Mouse (Mus musculus): Measurements from ENCODE around the gene Rrnad1.
A peak's percentile ranks its signal among the peaks of the same experiment; 100 is the strongest.

DNA sequence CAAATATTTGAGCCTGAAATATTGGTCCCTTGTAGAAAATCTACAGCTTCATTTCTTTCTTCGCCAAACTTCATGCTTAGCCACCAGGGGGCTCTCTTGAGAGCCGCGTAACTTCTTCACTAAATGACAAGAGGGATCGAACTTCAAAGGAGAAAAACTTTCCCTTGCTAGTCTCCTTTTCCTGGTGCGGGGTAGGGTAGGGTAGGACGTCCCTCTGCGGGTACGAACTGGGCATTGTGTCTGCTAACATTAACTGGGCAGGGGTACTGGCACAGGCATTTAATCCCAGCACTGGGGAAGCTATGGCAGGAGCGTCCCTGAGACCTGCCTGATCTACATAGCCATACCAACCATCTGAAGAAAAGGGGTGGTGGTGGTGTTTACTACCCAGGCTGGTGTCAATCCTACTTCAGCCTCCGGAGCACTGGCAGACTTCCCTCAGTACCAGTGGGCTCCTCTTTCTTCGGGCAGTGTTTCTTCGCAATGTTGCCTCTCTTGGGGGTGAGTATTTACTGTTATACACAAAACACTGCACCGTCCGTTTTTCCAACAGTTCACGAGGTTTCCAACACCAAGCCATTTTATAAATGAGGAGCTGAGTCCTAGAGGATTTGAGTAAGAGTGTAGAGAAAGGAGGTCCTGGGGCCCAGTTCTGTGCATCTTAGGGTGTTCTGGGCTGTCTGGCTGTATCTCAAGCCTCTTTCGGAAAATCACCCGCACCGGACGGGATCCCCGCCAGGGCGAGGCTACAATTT, 39.8 kb upstream of the Rrnad1 start:
- peak; percentile 56 for TF ChIP-seq CTCF (conservative IDR thresholded peaks at IDR 0.05; ENCODE audit: insufficient read depth, insufficient read length, low read depth, low read length)
- TF ChIP-seq POLR2A (IDR thresholded peaks at IDR 0.05; ENCODE audit: low read depth, low read length), result no peak
